Mouse (Mus musculus) frontal cortex, postnatal 14 days (tissue): Measurements from ENCODE around the gene Ugt1a9.
A peak's percentile ranks its signal among the peaks of the same experiment; 100 is the strongest.

Experiments used
- DNase-seq, 2 experiments: peaks; one replicate each; pipeline ENCODE4 v3.0.0; 2022; ENCODE audit warnings: low spot score in 2 of 2

Gene Ugt1a9

GRCm38 (mm10) chr1:88258881-88259642, 188.5 kb downstream of the Ugt1a9 start:
- DNase-seq: no peak

GRCm38 (mm10) chr1:88259643-88260024, 189.0 kb downstream of the Ugt1a9 start:
- no peak for DNase-seq

GRCm38 (mm10) chr1:88260114-88260513, 189.5 kb downstream of the Ugt1a9 start:
- no peak for DNase-seq

GRCm38 (mm10) chr1:88260604-88261377, 190.2 kb downstream of the Ugt1a9 start:
- no peak for DNase-seq

GRCm38 (mm10) chr1:88261706-88262105, 191.1 kb downstream of the Ugt1a9 start:
- no peak for DNase-seq

GRCm38 (mm10) chr1:88262255-88262654, 191.7 kb downstream of the Ugt1a9 start:
- DNase-seq: no peak

- no peak for DNase-seq
Measured at GRCm38 (mm10) chr1:88262961-88263360, 192.4 kb downstream of the Ugt1a9 start.

- no peak for DNase-seq
Measured at GRCm38 (mm10) chr1:88263778-88264177, 193.2 kb downstream of the Ugt1a9 start.

- no peak for DNase-seq
Measured at GRCm38 (mm10) chr1:88264237-88264868, 193.8 kb downstream of the Ugt1a9 start.

GRCm38 (mm10) chr1:88264869-88265240, 194.3 kb downstream of the Ugt1a9 start:
- DNase-seq: peak in 1 of 2 experiments; percentile 32

GRCm38 (mm10) chr1:88266123-88266522, 195.5 kb downstream of the Ugt1a9 start:
- DNase-seq: no peak

- DNase-seq: peak in 1 of 2 experiments; percentile 7
Measured at GRCm38 (mm10) chr1:88267489-88267888, 196.9 kb downstream of the Ugt1a9 start.

- DNase-seq: peak in 1 of 2 experiments; percentile 13
Measured at GRCm38 (mm10) chr1:88268070-88268469, 197.5 kb downstream of the Ugt1a9 start.
